Mouse (Mus musculus) thymus, adult 2 months (tissue): Measurements from ENCODE around the gene Tbc1d19.

Source experiments
- CTCF ChIP-seq: fragments of 200-500 bp; IDR thresholded peaks from 2 replicates; pipeline ENCODE4 v1.5.1; 2012; ENCODE audit warnings: mild to moderate bottlenecking, control low read depth, low read length, moderate library complexity, borderline replicate concordance; ENCODE audit not compliant: control insufficient read depth, poor library complexity, insufficient read depth; ENCODE audit errors: extremely low read depth
- POLR2A ChIP-seq: fragments of 200-500 bp; IDR thresholded peaks from 2 replicates; pipeline ENCODE4 v1.6.1; 2012; ENCODE audit warnings: mild to moderate bottlenecking, low read length, control low read depth, moderate library complexity; ENCODE audit not compliant: control insufficient read depth, poor library complexity, insufficient read depth; ENCODE audit errors: extremely low read depth

GRCm38 (mm10) chr5:53942332-53942731 lies 132.9 kb downstream of the Tbc1d19 start:
- TF ChIP-seq POLR2A (no peak), CTCF (no peak)
